Mouse (Mus musculus) thymus, postnatal 36 days (tissue): ENCODE measurements around the gene Fkbp15.

Experiments used
- DNase-seq, 2 experiments: peaks; one replicate each; pipeline ENCODE4 v3.0.0; 2022; ENCODE audit warnings: mixed read lengths in 2 of 2

Fkbp15 gene

DNA sequence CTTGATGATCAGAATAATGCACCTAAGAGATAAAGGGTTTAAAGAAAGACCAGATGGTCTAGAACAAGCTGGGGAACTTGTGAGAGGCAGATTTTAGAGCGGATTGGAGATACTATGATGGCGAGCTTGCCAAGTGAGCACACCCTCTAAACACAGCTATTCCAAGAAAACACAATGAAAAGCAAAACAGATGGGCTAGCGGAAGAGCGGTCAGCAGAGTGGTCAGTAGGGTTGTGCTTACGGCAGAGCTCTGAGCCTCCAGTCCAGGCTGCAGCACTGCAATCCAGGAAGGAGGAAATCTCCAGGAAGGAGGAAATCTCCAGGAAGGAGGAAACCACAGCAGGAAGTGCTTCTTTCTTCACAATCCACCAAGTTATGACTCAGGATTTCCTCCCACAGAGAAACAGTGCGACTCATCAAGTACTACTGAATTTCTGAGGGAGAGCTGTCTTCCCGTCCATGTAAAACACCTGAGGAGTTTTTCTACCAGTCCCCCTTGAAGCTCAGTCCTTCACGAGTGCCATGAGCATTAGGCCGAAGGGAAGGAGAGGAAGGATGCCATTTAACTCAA is 46.6 kb downstream of the Fkbp15 start:
- no peak for DNase-seq

DNA sequence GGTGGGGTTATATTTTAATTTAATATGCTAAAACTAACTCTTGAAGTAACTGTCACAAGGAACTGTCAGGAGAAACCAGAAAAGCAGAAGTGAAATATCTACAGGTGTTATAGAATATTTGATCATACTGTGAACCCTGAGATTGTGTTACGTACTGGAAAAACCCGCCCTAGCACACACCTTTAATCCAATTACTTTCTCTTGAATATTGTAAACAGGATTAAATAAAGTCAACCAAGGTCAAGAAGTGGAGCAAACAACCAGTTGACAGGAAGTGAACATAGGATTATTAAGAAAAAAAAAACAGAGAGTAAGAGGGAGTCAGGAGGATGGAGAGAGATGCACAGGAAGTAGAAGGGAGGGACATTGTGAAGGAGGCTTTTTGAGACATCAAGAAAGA is 47.5 kb downstream of the Fkbp15 start:
- DNase-seq = no peak

DNA sequence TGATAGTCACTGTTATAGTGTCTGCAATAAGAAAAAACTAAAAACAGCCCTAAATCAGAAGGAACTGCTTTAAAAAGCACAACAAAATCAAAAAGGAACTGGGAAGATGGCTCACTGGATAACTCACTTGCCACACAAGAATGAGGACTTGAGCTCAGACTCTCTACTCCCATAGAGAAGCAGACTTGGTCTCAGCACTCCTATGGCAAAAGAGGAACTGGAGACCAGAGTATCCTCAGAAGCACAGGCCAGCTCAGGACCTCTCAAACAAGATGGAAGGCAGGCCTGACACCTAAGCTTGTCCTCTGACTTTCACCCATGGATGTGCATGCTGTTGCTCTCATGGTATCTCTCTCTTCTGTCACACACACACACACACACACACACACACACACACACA is 51.9 kb downstream of the Fkbp15 start:
- no peak for DNase-seq

DNA sequence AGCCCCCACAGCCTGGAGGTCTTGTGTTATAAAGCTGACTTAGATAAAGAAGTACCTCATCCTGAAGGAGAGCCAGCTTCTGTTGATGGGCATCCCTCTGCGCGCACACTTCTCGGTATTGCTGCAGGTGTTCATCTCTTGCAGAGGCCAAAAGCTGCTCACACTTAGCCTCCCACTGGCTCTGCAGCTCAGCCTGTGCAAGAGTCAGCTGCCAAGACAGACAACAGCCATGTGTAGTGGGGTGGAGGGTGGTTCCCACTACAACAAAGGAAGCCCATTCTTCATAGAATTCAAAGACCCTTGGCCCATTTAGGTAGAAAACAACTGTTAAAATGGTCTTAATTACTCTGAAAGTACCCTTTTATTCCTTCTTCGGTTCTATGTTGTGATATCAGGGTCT is 53.5 kb downstream of the Fkbp15 start:
- DNase-seq = no peak

DNA sequence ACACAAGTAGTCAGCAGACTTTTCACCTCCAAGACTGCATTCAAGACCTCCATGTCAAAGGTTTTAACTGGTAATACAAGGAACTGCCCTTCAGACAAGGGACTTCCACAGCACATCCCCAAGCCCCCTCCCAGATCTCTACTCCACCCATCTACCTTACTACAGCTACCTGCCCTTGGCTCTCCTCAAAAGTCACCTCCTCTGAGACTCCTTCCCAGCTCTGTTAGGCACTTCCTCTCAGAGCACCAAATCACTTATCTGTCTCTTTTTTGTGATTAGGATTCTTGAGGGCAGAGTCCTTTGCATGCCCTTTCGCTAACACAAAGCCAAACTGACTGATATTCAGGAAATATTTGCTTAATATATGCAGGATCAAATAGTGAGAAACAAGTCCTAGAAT is 54.0 kb downstream of the Fkbp15 start:
- DNase-seq = no peak

DNA sequence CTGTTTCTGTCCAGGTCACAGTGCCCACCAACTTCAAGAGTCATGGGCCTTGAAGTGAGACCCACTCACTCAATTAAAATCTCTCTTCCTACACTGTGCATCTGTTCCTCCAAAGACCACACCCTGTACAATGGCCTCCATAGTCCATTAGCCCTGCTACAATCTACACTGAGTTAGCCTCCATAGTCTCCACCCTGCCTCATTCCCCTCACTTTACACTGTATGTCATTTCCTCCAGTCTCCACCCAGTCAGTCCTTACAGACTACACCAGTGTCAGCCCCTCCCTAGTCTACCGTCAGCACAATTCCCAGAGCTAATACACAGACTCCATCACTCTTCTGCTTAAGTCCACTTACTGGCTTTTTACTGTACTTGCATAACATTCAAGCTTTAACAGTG is 57.1 kb downstream of the Fkbp15 start:
- no peak for DNase-seq

DNA sequence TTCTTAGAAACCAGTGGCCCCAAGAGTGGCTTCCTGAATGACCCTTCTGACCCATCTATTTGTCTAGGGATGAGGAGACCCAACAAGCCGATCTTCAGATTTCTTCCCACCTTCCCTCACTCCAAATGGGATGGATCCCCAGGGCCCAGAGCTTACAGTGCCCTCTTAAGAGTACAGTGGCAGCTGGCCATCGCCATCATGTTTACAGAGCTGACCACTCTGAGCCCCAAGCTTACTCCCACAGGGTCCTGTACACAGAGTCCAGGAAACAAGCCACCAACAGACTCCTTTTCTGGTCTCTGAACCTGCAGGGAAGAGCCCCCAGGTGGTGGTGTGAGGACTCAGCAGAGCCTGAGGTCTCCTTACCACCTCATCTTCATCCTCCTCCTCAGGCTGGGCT is 57.6 kb downstream of the Fkbp15 start:
- no peak for DNase-seq

DNA sequence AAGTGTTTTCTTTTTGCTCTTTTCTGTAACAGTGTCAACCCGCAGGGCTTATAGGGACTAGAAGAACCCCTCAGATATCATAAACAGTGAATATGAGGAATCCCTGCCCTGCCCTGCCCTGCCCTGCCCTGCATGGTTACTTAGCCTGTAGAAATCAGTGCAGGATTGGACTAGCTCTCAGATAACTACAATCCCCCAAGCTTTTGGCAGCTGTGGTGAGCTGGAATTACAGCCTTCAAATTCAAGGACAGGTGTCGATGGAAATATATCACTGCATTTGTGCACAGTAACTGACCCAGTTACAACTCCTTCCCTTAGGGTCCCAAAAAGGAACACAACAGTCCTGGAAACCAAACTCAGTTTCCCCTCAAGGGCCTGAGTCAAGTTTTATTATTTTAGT is 60.3 kb downstream of the Fkbp15 start:
- DNase-seq = no peak

DNA sequence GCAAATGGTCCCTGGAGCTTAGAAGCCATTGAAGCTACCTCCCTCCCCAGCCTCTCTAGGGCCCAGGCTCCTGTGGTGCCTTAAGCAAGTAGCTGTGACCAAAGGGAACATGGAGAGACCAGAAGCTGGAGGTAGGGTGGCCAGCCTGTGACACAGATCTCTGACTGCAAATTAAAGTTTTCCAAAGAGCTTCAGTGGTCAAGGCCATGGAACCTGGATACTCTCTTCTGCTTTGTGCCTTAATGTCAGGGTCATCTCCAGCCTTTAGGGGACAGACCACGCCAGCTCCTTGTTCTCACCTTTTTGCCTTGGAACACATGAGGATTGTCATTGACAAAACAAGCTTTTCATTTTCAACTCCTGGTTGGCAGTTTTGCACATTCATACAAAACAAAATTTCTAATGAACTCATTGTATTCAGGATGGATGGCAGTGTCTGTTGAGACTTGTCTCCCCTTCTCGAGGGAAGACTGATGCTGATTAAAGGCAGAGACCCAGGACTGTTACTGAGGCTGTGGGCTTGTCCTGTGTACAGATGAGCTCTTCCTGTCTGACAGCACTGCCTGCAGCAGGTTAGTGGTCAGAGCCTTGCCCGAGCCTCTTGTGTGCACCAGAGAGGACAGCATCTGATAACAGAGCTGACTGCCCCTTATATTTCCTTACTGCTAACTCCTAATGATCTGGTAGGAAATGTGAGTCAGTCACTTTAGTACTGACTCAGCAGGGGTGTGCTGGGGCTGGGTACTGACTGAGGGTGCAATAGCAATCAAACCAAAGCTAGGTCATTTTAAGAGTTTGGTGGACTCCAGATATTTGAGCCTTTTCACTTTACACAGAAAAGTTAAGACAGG is 62.8 kb downstream of the Fkbp15 start:
- no peak for DNase-seq

DNA sequence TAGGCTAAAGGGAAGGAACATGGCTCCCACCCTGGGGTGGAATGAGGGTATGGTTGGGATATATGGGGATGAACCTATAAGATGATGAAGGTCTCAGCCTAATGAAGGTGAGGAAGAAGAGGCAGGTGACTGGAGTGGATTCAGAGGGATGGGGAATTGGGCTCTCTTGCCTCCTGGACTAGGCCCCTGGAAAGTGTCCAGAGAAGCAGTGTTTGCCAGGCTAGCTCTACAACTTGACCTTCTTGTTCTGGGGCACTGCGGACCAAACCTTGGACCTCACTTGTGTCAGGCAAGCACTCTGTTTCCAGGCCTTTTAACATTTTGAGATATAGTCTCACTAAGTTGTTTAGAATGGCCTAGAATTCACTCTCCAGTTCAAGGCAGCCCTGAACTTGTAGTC is 65.6 kb downstream of the Fkbp15 start:
- no peak for DNase-seq

DNA sequence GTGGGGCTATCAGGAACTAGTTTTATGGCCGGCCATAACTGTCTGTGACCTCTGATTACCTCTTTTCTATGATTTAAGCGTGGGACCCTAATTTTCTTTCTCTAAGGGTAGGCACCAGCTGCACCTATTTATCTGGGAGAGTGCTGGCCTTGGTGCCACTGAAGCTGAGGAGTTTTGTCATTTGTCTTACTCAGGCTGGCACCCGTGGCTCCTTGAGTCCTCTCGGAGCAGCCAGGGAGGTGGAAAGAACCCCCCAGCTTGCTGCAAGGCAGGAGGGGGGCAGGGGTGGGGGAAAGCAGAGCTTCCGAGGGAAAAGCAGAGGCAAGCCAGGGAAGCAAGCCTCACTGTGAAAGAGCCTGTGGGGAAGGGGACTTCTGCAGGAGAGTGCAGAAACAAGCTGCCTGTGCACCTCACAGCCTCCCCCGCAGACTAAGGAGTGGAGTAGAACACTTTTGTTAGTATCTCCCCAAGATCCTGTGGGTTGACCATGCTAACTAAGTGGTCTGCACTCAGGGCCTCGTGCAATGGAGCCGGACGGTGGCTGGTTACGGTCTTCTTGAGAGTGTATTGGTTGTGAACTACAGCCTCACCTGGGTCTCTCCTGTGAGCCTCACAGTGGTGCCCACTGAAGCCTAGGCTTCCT is 67.0 kb downstream of the Fkbp15 start:
- DNase-seq = no peak

DNA sequence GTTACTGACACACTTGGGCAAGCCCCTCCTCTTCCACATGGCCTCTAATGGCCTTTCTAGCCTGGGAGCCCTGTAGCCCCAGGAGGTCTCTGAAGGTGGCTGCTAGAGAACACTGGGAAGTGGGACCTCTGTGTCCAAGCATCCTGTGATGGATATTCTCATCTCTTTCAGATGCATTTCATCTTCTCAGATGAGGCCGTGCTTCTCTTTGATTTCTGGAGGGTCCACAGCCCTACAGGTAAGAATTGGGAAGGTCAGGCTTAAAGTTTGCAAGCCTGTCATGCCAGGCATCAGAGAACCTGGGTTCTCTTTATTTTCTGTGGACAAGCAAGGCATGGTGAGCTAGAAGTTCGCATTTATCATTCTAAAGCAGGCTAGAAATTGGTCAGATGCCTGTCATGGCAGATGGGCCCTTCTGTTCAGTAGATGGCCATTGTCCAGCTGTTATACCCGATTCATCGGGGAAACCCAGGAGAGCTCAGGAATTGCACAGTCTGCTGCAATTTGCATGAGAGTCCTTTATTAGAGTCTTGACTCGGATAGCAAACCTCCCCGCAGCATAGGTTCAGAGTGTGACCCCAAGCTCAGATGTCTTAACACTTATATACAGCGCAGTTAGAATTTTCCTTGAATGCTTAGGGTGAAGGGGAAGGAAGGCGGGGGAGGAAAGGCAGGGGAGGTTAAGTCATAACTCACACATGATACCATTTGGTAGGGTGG is 67.7 kb downstream of the Fkbp15 start:
- no peak for DNase-seq

DNA sequence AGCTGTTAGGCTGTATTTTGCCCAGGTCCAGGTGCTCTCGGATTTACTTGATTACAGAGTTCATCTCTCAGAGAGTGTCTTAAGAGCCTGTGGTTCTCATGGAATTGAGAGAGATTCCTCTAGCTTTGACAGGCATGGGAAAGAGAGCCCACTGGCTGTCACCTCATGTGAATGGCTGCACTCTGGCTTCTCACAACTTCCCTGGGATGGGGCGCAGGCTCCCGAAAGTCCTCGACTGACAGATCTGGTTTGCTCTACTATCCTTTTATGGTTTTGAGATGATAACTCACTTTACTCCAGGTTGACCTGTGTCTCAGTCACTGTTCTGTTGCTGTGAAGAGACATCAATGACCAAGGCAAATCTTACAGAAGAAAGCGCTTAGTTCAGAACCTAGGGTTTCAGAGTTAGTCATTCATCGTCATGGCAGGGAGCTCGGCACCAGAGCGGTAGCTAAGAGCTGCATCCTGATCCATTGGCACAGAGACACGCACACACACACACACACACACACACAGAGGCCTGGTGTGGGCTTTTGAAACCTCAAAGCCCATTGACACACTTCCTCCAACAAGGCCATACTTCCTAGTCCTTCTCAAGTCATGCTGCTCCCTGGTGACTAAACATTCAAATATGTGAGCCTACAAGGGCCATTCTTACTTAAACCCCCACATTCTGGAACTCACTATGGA is 69.4 kb downstream of the Fkbp15 start:
- DNase-seq = no peak

DNA sequence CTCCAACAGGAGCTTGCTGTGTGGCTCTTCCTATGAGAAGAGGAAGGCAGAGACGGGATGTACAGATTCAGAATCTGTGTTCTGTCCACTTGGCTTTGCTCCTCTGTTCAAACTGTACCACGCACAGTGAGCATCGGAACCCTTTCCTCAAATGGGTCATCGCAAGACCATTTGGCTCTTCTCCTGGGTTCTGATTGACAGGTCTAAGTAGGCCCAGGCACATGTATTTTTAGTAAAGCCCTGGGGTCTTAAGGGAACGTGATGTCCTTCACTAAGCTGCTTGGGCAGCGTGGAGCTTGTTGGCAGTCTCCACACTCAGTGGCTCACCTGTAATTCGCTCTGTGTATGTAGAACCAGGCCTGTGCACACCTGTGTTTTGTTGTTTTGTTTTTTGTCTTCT is 71.1 kb downstream of the Fkbp15 start:
- DNase-seq = no peak

DNA sequence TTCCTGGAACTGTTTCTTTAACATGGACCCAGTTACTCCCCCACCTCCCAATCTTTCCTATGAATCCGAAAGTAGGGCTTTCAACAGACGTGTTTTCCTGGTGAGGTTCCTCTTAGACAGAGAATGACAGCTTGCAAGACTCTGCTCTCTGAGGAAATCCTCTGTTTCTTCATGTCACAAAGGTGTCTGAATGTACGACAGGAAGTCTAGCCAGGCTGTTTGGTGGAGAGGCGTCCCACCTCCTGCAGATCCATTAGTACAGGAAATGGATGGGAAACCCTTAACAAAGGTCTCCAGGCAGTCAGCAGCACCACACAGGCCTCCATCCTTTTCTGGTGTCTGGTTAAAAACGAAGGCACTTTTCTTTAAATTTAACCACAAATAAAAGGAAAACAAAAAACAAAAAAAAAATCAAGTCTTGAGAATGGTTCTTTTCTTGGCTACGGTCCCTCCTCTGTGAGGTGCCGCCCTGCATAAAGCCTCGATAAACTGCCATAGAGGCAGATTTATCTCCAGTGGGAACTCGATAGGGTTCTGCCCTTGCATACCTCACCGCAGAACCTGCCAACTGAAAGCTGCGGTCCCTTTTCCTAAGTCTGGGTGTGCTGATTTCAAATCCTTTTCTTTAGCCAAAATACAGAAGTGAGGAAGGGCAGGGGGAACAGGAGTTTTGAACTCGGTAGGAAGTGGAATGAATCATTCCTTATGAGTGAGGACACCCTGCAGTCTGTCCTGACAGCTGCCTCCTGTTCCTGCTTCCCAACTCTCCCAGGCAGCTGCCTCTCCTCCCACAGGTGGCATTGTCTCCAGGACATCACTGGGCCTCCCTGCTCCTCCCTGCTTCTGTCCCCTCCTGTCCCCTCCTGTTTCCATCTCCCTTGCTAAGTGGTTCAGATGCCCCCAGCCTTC is 73.1 kb downstream of the Fkbp15 start:
- DNase-seq = no peak

DNA sequence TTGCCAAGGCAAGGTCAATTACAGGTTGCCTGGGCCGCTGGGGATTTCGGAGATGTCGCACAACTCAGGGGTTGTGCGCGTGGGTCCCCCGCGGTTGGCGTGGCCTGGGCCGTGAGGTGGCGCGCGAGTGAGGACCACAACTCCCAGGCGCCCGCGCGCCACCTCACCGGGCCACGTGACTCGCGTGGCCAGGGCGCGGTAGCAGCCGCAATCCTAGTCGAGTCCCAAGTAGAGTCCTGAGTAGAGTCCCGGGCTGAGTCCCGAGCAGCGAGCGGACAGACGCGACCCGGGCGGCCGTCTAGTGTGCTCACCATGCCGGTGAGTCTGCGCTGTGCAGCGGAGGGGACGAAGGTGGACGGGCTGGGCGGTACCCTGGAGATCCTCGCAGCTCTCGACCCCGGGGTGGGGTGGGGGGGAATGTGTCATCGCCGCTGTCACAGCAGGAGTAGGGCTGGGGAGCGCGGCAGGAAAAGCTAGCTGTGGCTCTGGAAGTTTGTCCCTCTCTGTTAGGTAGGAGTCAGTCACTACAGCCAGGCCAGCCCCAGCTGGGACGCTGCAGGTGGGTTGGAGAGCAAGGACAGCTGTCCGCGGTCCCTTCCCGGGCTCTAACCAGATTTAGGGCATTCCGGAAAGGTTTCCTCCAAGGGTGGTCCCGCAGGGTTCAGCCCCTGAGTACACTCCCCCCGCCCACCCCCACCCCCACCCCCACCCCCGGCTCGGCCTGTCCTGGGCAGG is 73.9 kb downstream of the Fkbp15 start:
- DNase-seq = peak; percentile 71 to 75

DNA sequence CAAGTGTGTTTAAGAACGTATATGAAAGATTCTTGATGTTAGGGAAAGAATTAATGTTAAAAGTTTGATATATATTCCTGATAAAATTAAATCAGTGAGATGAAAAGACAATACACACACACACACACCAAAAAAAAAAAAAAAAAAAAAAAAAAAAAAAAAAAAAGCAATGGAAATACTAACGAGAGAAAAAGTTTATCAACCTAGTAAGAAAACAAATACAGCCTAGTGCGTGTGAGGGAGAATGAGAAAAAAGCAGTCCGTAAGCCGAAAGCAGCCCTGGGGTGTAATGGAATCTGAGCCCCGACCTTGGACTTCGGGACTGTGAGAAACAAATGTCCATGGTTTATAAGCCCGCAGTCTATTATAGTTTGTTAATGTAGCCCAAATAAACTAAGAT is 74.8 kb downstream of the Fkbp15 start:
- DNase-seq = no peak

DNA sequence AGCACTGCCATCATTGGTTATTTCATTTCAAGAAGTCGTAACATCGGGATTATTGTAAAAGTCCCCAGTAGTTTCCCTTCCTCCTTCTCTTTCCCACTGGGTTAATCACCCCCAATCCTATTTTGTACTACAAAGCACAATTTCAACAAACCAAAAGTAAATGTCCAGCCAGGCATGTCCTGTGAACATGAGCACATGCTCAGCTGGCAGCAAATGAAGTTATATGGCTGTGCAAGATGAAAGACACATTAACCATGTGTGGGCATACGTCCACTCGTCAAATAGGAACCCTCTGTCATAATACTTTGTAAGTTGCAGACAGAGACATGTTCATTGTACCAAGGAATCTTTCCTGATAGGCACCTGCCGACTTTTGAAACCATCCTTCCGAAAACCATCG is 77.4 kb downstream of the Fkbp15 start:
- DNase-seq = no peak

DNA sequence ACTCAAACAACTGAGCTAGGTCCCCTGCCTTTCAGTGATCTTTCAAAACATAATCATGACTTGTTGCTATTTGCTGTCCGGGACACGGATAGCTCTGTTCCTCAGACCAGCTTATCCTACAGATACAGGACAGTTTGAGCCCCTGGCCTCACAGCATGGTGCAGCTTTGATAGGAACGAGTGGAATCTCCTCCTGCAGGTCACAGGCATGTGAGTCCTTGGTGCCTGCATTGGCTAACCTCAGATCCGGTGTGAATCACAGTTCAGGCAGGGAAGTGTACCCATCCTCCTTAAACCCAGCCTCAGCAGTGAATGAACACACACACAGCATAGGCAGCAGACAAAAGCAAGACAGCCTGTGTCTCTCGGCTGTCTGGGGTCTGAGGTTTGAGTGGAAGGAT is 79.0 kb downstream of the Fkbp15 start:
- no peak for DNase-seq

DNA sequence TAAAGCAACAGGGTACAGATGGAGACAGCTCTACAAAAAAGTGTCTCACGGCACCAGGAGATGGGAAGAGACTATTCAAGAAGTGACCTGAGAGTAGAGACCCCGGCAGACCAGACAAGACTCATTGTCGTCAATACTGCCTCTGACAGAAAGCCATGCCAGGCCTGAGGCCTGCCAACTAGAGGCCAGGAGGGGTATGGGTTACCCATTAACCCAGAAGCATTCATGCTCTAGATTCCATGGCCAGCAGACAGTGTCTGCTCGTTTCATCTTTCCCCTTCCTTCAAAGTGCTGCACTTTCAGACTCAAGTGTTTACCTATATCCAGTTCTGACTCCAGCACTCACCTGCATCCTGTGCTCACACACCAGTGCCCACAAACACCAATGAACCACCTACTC is 82.3 kb downstream of the Fkbp15 start:
- no peak for DNase-seq

DNA sequence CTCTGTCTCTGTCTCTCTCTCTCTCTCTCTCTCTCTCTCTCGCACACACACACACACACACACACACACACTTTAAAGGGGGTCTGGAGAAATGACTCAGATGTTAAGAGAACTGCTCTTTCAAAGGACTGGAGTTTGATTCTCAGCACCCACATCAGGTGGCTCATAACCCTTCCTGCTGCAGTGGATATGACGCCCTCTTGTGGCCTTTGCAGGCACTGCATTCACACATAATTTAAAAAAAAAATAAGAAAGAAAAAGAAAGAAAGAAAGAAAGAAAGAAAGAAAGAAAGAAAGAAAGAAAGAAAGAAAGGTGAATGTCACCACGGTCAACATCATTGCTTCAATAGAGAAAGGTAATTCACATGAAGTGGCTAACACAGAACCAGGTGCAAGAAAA is 83.1 kb downstream of the Fkbp15 start:
- no peak for DNase-seq
